Mouse (Mus musculus) layer of hippocampus, postnatal 10 days (tissue): Measurements from ENCODE around the gene Nacc1. TPM values are rescaled to one million over a fixed set of nuclear protein-coding genes. Genes with fewer than 3 reads are reported as not detected.
A peak's percentile ranks its signal among the peaks of the same experiment; 100 is the strongest.
"Not testable (repeated sequence)": the region's sequence is repeated elsewhere in the genome, so short reads cannot be mapped to it uniquely, and the experiment has no call there.

ENCODE experiments used
- DNase-seq, 2 experiments: peaks; one replicate each; pipeline ENCODE4 v3.0.0; 2021; ENCODE audit warnings: low spot score in 2 of 2
- total RNA-seq, 2 experiments: library from RNA; stranded (reverse); gene quantifications; 2 replicates each; pipeline ENCODE4 v1.2.3; 2021

Gene Nacc1
- total RNA-seq, 2 experiments from 2014 or later = 73.7 to 75.3 TPM

GRCm38 (mm10) chr8:84700941-84701911 lies 13.6 kb upstream of the Nacc1 start, which contains the start of gene Lyl1:
TSS of gene Lyl1 (plus strand) at chr8:84701457.
- peak; percentile 38 to 49 for DNase-seq

GRCm38 (mm10) chr8:84700526-84700925 lies 12.9 kb upstream of the Nacc1 start:
- no peak for DNase-seq

DNA sequence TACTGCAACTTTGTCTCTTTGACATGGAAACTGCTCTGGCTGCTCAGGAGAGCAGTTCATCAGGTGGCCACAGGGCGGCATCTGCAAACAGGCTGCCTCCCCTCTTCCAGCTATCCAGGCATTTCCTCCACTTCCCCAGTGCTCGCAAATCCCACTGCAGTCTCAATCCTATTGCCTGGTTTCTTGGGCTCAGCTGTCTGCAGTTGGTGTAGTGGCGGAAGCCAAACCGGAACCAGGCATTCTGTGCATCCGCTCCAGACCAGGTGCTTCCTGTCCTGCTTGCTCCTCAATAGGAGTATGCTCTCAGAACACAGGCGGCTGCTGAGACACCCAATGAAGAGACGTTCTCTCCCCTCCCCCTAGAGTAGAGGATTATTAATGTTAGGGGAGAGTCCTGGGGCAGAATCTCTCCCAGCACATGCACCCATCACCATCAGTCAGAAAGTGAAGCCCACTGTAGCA lies 12.2 kb upstream of the Nacc1 start:
- peak; percentile 78 to 80 for DNase-seq

- peak; percentile 68 to 70 for DNase-seq
These were observed 11.3 kb upstream of the Nacc1 start for GRCm38 (mm10) chr8:84698929-84699401.

- no peak for DNase-seq
These were observed 10.6 kb upstream of the Nacc1 start for GRCm38 (mm10) chr8:84698288-84698687.

DNA sequence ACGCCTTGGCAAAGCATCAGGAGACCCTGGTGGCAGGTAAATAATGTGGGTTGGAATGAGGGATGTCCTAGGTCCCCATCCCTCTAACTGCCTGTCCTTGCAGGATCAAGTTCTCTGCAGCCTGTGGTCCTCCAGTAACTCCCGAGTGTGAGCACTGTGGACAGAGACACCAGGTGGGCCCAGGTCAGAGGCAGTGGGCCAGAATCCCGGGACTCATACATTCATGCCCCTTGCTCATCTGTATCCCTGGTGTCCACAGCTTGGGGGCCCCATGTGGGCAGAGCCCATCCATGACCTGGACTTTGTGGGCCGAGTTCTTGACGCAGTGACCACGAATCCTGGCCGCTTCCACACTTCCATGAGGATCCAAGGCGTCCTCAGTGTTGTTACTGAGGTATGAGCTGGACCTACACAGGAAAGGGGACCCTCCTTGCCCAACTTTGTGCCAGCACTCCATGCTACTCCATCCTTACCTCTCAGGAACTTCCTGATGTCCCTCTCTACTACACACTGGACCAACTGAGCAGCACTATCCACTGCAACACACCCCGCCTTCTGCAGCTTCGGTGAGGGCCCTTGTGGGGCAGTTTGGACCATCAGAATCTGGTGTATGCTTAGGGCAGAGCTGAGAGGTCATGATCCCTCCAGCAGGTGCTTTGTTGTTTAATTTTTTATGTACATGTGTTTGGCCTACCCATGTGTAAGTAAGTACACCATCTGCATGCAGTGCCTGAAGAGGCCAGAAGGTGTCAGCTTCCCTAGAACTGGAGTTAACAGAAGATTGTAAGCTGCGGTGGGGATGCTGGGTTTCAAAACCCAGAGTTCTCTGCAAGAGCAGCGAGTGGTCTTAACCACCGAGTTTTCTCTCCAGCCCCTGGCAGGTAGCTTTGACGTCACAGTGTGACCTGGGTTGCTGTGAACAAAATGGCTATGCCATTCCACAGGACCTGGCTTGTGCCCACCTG lies 9.8 kb upstream of the Nacc1 start:
- DNase-seq = peak; percentile 74 to 75

GRCm38 (mm10) chr8:84695140-84695539 lies 7.5 kb upstream of the Nacc1 start:
- no peak for DNase-seq

DNA sequence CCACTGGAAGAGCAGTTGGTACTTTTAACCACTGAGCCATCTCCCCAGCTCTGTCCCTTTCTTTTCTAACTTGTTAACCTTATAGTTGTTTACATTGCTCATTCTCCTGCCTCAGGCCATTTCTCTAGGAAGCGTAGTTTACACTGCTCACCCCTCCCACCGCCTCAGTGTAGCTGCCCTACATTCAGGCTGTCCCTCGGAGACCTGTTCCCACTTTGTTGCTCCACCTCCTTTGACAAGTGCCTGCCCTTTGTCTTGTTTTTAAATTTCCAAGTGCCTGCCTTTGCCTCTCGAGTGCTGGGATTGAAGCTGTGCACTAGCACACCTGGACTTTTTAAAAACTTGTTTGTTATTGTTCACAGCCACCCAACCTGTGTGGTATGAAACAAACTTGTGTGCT lies 5.7 kb upstream of the Nacc1 start:
- no peak for DNase-seq

- peak; percentile 88 to 91 for DNase-seq
These were observed 1.6 kb upstream of the Nacc1 start for GRCm38 (mm10) chr8:84689091-84689915.

GRCm38 (mm10) chr8:84687003-84687704 lies 508 bp downstream of the Nacc1 start:
- no peak for DNase-seq

- DNase-seq = peak; percentile 45 to 50
These were observed 1.3 kb downstream of the Nacc1 start, which contains the start of gene Trmt1 for GRCm38 (mm10) chr8:84686191-84687002. TSS of gene Trmt1 (plus strand) at chr8:84686307.

DNA sequence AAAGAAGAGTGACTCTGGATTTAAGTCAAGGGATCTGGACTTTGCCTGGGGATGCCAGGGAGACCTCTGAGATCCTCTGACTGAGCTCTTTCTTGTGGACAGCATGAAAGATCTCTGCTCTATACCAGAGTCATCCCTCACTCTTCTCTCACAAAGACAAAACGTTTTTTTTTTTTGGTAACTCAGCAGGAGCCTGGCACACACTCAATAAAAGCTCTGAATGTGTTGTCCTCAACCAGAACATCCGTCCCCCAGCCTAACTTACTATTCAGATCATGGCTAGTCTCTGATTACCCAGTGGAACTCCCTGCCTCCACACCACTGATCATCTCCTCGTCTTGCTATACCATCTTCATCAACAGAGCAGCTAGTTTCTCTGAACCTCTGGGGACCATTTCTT lies 3.1 kb downstream of the Nacc1 start:
- DNase-seq = no peak

GRCm38 (mm10) chr8:84682257-84682656 lies 5.4 kb downstream of the Nacc1 start:
- DNase-seq = no peak

DNA sequence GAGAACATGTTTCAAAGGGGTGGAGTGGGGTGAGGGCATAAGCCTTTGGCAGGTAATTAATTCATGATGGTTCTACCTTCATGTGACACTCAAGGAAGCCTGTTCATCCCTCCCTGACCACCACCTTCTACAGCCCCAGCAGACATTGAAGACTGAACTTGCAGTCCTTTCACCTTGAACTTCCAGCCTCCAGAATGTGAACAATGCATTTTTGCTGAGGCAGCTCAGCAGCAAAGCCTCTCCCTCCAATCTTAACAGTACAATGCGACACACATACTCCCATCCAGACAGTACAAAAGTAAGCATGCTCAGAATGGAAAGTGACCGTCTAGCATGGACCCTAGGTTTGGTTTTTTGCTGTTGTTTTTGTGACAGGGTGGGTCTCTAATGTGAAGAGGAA lies 6.2 kb downstream of the Nacc1 start:
- no peak for DNase-seq

DNA sequence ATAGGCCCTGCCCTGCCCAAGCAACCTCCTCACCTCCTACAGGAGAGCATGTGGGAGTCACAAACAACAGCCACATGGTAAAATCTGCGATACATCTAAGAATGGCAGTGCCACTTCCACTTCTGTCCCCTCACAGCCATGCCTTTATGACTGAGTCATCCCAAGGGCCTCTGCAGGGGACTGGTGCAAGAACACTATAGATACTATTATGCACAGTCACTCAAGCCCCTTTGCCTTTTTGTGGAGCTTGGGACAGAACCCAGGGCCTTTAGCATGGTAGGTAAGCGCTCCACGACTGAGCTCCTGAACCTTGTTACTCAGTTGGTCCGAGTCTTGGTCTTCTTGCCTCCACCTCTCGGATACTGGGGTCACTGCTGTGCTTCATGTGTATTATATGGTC lies 10.4 kb downstream of the Nacc1 start:
- no peak for DNase-seq

GRCm38 (mm10) chr8:84670295-84671006 lies 17.2 kb downstream of the Nacc1 start:
- not testable (repeated sequence) for DNase-seq

- no peak for DNase-seq
These were observed 18.8 kb downstream of the Nacc1 start for GRCm38 (mm10) chr8:84668731-84669485.
